Mouse (Mus musculus) kidney, adult 2 months (tissue): Measurements from ENCODE around the gene Fam186a.

Source experiments
- CTCF ChIP-seq: fragments of 200-500 bp; conservative IDR thresholded peaks from 2 replicates; pipeline ENCODE4 v1.5.1; 2011; ENCODE audit warnings: low read depth, mild to moderate bottlenecking, control low read depth, low read length, moderate library complexity, mixed read lengths; ENCODE audit not compliant: insufficient read depth, insufficient read length
- POLR2A ChIP-seq: fragments of 200-500 bp; IDR thresholded peaks from one replicate; pipeline ENCODE4 v1.6.1; 2011; ENCODE audit warnings: low read depth, low read length, control low read depth

- no peak for TF ChIP-seq CTCF
- no peak for TF ChIP-seq POLR2A
Measured at GRCm38 (mm10) chr15:99904841-99905240, 62.0 kb downstream of the Fam186a start.
